Mouse (Mus musculus) lung, embryonic 16.5 days (tissue): ENCODE data around the gene Ttll6. TPM values are rescaled to one million over a fixed set of nuclear protein-coding genes. Genes with fewer than 3 reads are reported as not detected.

Experiments used
- ATAC-seq: fragments of 200-750 bp; cut with Nextera tagmentation; 2 replicates; pipeline ENCODE4 v1.8.0; 2017; ENCODE audit warnings: low read depth, mild to moderate bottlenecking, moderate library complexity
- H3K27ac ChIP-seq: fragments of 300-500 bp; sonication (generic); 2 replicates; pipeline ENCODE4 v1.5.1; 2014; ENCODE audit warnings: mild to moderate bottlenecking, control low read depth, low read length
- H3K27me3 ChIP-seq: fragments of 300-500 bp; sonication (generic); 2 replicates; pipeline ENCODE4 v1.6.1; 2014; ENCODE audit warnings: low read depth, low read length, mixed read lengths; ENCODE audit not compliant: control insufficient read depth, insufficient read depth
- H3K36me3 ChIP-seq: fragments of 300-500 bp; sonication (generic); 2 replicates; pipeline ENCODE4 v1.6.1; 2014; ENCODE audit warnings: low read length; ENCODE audit not compliant: control insufficient read depth, insufficient read depth
- H3K4me1 ChIP-seq: fragments of 300-500 bp; sonication (generic); replicated peaks from 2 replicates; pipeline ENCODE4 v1.6.1; 2014; ENCODE audit warnings: low read length, mixed read lengths; ENCODE audit not compliant: control insufficient read depth, insufficient read depth
- H3K4me2 ChIP-seq: fragments of 300-500 bp; sonication (generic); 2 replicates; pipeline ENCODE4 v1.6.1; 2014; ENCODE audit warnings: low read depth, low read length, control low read depth
- H3K4me3 ChIP-seq: fragments of 300-500 bp; sonication (generic); 2 replicates; pipeline ENCODE4 v1.5.1; 2014; ENCODE audit warnings: mild to moderate bottlenecking, low read length, control low read depth
- H3K9ac ChIP-seq: fragments of 300-500 bp; sonication (generic); 2 replicates; pipeline ENCODE4 v1.6.1; 2014; ENCODE audit warnings: low read length, control low read depth
- H3K9me3 ChIP-seq: fragments of 300-500 bp; sonication (generic); 2 replicates; pipeline ENCODE4 v1.6.1; 2016; ENCODE audit warnings: low read length; ENCODE audit not compliant: control insufficient read depth
- WGBS: fragments of 180-500 bp; shearing (Covaris S2); extraction: QIAGEN DNeasy Blood & Tissue Kit; methylation state at CpG from one replicate; pipeline ENCODE4 v1.1.7; 2014; 5-methylcytosine and 5-hydroxymethylcytosine counted together
- polyA plus RNA-seq: library from polyadenylated mRNA; unstranded; fragments of >200 nt; fragmentation: Nextera tagmentation; extraction: Ambion mirVana; gene quantifications from 2 replicates; pipeline ENCODE4 v1.2.1, GENCODE M21; 2015

The Ttll6 gene
- polyA plus RNA-seq, 1 experiment from 2014 or later = 2.2 TPM

GRCm38 (mm10) chr11:96184233-96184632, 50.6 kb downstream of the Ttll6 start:
- Histone ChIP-seq H3K9ac (no peak overlapping the region), H3K27ac (no peak overlapping the region)

DNA sequence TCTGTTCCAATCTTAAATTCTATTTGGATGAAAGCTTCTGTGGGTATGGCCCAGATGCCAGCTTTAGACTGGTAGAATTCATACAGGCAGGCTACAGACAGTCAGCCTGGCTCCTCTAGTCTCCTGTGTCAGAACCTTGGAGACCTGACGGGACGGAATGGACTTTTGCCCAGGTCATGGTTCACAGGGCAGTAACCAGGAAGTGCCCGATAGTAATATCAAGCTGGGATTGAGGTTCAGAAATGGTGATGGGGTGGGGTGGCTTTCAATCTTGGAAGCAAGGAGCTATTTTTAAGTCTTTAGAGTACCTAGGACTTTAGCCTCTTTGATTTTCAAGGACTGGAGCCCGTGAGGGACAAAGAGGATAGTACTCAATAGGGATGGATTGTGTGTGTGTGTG, 53.7 kb downstream of the Ttll6 start:
- H3K9ac ChIP-seq = no peak overlapping the region
- no peaks in the 10 kb centered on the region for H3K36me3 ChIP-seq
- no peaks in the 10 kb centered on the region for H3K9me3 ChIP-seq
- H3K4me1 ChIP-seq = no peaks in the 10 kb centered on the region
- H3K27ac ChIP-seq = no peak overlapping the region
- no peak for ATAC-seq
- H3K4me2 ChIP-seq = no peak overlapping the region
- peaks cover 90% of the 10 kb centered on the region for H3K27me3 ChIP-seq
- WGBS = 20% methylated on average over 4 of the region's 4 CpGs
- H3K4me3 ChIP-seq = no peak overlapping the region

More at GRCm38 (mm10) chr11:96184233-96184632, 50.6 kb downstream of the Ttll6 start:
- Histone ChIP-seq H3K27me3 (peaks cover 91% of the 10 kb centered on the region), H3K36me3 (no peaks in the 10 kb centered on the region), H3K4me2 (no peak overlapping the region), H3K4me1 (no peaks in the 10 kb centered on the region), H3K4me3 (no peak overlapping the region), H3K9me3 (no peaks in the 10 kb centered on the region)
- no peak for ATAC-seq

GRCm38 (mm10) chr11:96189810-96190522, 56.4 kb downstream of the Ttll6 start:
- ATAC-seq = no peak
- no peak overlapping the region for H3K9ac ChIP-seq
- 1% methylated on average over 28 of the region's 28 CpGs for WGBS
- H3K27me3 ChIP-seq = peaks cover 98% of the 10 kb centered on the region
- H3K9me3 ChIP-seq = no peaks in the 10 kb centered on the region
- no peak overlapping the region for H3K4me2 ChIP-seq
- H3K36me3 ChIP-seq = no peaks in the 10 kb centered on the region
- no peak overlapping the region for H3K27ac ChIP-seq
- H3K4me1 ChIP-seq = no peaks in the 10 kb centered on the region
- no peak overlapping the region for H3K4me3 ChIP-seq

DNA sequence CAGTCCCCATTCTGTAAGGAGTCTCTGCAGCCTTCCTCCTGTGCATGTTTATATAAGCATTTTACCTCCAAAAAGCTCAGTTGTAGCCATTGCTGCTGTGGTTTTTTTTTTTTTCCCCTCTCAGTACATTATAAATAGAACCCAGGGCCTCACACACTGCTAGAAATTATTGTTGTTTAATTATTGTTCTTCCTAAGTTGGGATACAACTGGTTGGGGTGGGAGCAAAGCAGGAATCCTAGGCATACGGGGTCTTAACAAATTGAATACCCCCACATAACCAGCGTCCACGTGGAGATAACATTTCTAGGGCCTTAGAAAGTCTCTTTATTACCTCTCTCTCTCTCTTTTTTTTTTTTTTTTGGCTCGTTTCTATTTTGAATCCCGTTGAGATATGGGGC, 57.5 kb downstream of the Ttll6 start:
- Histone ChIP-seq H3K36me3 (no peaks in the 10 kb centered on the region), H3K27me3 (peaks cover 97% of the 10 kb centered on the region), H3K27ac (no peak overlapping the region), H3K9ac (no peak overlapping the region), H3K4me2 (no peak overlapping the region), H3K9me3 (no peaks in the 10 kb centered on the region), H3K4me3 (no peak overlapping the region), H3K4me1 (no peaks in the 10 kb centered on the region)
- no peak for ATAC-seq
- 1% methylated on average over 5 of the region's 5 CpGs for WGBS

GRCm38 (mm10) chr11:96193521-96194400, 60.2 kb downstream of the Ttll6 start, which contains the start of gene Hoxb13:
Hoxb13 (plus strand) TSS chr11:96194316.
- Histone ChIP-seq H3K9ac (no peak within 1 kb of the TSS), H3K4me1 (no peaks in the 10 kb centered on the region), H3K4me3 (peak within 1 kb of the TSS; percentile 30), H3K36me3 (no peaks in the 10 kb centered on the region), H3K27ac (no peak within 1 kb of the TSS), H3K4me2 (peak within 1 kb of the TSS; percentile 40), H3K9me3 (no peaks in the 10 kb centered on the region), H3K27me3 (peaks cover 97% of the 10 kb centered on the region)
- peak; percentile 36; the same call in 1 of the 2 replicates for ATAC-seq
- WGBS = under 1% methylated on average over 34 of the region's 35 CpGs

GRCm38 (mm10) chr11:96194401-96194710, 60.8 kb downstream of the Ttll6 start:
- Histone ChIP-seq H3K4me3 (peak overlapping the region; percentile 30), H3K27ac (no peak overlapping the region), H3K9ac (no peak overlapping the region), H3K36me3 (no peaks in the 10 kb centered on the region), H3K27me3 (peaks cover 97% of the 10 kb centered on the region), H3K4me1 (no peaks in the 10 kb centered on the region), H3K9me3 (no peaks in the 10 kb centered on the region), H3K4me2 (peak overlapping the region; percentile 40)
- ATAC-seq = no peak
- 2% methylated on average over 10 of the region's 10 CpGs for WGBS

GRCm38 (mm10) chr11:96194961-96195640, 61.5 kb downstream of the Ttll6 start:
- Histone ChIP-seq H3K4me3 (no peak overlapping the region), H3K27me3 (peaks cover 99% of the 10 kb centered on the region), H3K27ac (no peak overlapping the region), H3K9ac (no peak overlapping the region), H3K36me3 (no peaks in the 10 kb centered on the region), H3K9me3 (no peaks in the 10 kb centered on the region), H3K4me2 (no peak overlapping the region), H3K4me1 (no peaks in the 10 kb centered on the region)
- WGBS = 5% methylated on average over 11 of the region's 11 CpGs
- ATAC-seq = no peak

GRCm38 (mm10) chr11:96195769-96196280, 62.2 kb downstream of the Ttll6 start:
- WGBS = 3% methylated on average over 20 of the region's 20 CpGs
- no peak for ATAC-seq

DNA sequence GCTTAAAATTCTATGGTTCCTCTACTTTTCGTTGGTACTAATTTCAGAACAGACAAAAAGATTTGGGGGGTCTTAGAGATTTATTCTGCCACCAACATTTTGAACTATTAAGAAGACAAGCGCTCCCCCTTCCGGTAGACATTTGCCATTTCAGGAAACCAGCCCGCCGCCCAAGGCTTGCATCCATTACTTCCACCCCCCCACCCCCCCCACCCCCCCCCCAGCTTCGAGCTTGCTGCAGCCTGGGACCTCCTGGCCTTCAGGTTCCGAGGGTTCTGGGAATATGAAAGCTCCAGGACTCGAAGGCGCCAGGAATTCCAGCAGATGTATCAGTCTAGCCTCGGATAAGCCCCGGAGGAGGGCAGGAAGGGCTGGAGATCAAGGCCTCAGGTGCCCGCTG, 65.1 kb downstream of the Ttll6 start:
- Histone ChIP-seq H3K4me2 (no peak overlapping the region), H3K27me3 (peaks cover 99% of the 10 kb centered on the region), H3K36me3 (no peaks in the 10 kb centered on the region), H3K9ac (no peak overlapping the region), H3K4me1 (no peaks in the 10 kb centered on the region), H3K4me3 (no peak overlapping the region), H3K9me3 (no peaks in the 10 kb centered on the region), H3K27ac (no peak overlapping the region)
- 2% methylated on average over 11 of the region's 12 CpGs for WGBS
- ATAC-seq = no peak

More at GRCm38 (mm10) chr11:96195769-96196280, 62.2 kb downstream of the Ttll6 start:
- H3K4me2 ChIP-seq = no peak overlapping the region
- no peaks in the 10 kb centered on the region for H3K36me3 ChIP-seq
- no peaks in the 10 kb centered on the region for H3K4me1 ChIP-seq
- H3K27me3 ChIP-seq = peaks cover 99% of the 10 kb centered on the region
- H3K27ac ChIP-seq = no peak overlapping the region
- no peaks in the 10 kb centered on the region for H3K9me3 ChIP-seq
- H3K9ac ChIP-seq = no peak overlapping the region
- no peak overlapping the region for H3K4me3 ChIP-seq
